Mouse (Mus musculus) heart, postnatal 25 days (tissue): ENCODE data around the gene Gap43. TPM values are rescaled to one million over a fixed set of nuclear protein-coding genes. Genes with fewer than 3 reads are reported as not detected.
"Not testable (repeated sequence)": the region's sequence is repeated elsewhere in the genome, so short reads cannot be mapped to it uniquely, and the experiment has no call there.

Source experiments
- DNase-seq: peaks from one replicate; pipeline ENCODE4 v3.0.0; 2022; ENCODE audit warnings: low spot score
- intact Hi-C: fragments of 180-260 bp; cut with DNase I; formaldehyde crosslinking; loops from one replicate; pipeline ENCODE4 v1.15.1; 2025
- total RNA-seq, 2 experiments: library from RNA; stranded (reverse); gene quantifications; 2 replicates each; pipeline ENCODE4 v1.2.3; 2021

Gene Gap43
- total RNA-seq = under 1 TPM; 0.36 to 0.47 TPM

DNA sequence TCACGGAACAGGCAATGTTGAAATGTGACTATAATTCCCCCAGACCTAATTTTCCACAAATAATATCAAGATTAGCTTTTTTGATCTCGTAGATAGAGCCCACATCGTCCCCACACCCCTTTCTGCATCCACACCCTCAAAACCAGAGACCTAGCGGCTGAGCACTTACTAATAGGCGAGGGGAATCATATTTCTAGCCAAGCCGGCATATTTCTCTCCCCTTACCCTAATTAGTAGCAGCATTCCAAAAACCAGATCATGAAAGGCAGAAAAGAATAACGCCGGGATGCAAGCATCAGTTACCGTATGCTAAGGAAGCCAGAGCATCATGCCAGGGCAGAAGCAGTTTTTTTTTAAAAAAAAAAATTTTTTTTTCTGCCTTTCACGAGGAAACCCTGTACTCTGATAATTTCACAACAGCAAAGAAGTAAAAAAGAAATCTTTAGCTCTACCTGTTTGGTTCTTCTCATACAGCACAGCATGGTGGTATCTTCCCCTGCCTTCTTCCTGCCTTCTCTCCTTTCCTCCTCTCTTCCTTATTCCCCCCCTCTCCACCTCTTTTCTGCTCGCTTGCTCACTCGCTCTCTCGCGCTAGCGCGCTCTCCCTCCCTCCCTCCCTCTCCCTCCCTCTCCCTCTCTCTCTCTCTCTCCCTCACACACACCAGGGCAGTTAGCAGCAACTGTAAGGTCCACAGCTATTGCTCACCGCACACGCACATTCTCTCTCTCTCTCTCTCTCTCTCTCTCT, at the start of gene Gap43:
TSS of gene Gap43 (minus strand) at position 631 of the 748 bp plus-strand sequence.
- intact Hi-C loops = no loop called here
- no peak for DNase-seq

DNA sequence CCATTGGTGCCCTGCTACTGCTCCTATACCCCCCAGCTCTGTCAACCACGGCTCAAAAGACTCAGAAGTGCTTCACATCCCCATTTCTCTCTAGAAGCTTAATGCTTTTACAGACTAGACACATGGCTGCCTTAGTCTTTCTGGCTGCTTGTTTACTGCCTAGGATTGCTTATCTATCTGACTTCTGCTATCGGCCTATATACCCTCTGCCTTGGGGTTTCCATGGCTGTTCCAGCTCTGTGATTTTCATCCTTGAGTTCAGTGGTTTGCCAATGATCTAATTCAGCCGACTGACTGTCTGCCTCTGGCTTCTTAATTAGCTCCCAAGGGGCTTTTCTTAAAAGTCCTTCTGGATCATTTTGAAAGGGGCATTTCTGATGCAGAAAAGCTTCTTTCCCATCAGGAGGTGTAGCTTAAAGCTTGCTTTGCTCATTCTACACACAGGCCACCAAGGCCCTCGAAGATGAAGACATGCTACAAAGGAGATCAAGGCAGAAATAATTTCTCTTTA, 40.9 kb upstream of the Gap43 start:
- intact Hi-C loops = no loop called here
- no peak for DNase-seq

DNA sequence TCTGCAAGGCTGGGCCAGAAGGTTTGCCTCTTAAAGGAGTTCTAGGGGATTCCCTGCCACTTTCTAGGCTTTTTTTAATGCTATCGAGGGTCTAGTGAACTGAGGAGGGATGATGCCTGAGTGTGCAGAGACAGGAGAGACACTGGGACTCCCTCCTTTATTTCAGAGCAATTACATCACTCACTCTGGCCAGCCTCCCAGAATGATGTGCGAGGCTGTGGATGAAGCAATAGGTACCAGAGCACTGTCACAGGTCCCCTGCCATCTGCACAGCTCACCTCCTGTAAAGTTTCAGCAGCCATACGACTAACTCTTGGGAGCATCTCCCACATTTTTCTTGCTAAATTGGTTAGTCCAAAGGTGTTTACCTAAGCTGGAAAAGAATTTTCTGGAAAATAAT, 40.2 kb upstream of the Gap43 start:
- intact Hi-C loops = no loop called here
- DNase-seq = no peak

DNA sequence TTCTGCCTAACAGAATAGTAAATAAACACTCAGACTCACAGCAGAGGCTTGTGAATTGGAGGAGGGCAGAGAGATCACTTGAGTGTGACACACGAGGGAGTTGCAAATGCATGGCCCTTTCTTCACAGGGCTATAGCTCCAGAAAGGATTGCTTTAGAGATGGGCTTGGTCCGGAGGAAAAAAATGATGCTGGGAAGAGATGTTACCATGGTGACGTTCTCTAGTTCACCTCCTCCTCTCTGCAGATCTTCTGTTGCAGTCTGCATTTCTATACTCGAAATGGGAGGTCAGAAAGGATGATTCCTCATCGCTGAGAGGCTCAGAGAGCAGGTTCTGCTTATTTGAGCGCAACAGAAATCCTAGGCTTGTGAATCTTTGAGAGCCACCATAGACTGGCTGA, 29.7 kb upstream of the Gap43 start:
- no peak for DNase-seq
- intact Hi-C loops = no loop called here

DNA sequence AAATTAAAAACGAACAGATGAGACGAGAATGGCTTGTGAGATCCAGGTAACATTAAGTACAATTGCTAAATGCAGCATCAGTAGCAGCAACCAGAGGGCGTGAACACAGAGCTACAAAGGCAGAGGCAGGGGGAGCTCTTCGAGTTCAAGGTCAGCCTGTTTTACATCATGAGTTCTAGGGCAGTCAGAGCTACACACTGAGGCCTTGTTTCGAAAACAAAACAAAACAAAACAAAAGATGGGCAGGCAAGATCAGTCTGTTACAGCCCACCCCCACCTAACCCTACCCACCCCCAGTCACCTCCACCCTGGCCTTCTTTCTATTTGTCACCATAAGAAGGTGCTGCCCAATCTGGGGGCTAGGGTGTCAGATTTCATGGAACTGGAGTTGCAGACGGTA, 28.9 kb upstream of the Gap43 start:
- intact Hi-C loops = no loop called here
- no peak for DNase-seq

DNA sequence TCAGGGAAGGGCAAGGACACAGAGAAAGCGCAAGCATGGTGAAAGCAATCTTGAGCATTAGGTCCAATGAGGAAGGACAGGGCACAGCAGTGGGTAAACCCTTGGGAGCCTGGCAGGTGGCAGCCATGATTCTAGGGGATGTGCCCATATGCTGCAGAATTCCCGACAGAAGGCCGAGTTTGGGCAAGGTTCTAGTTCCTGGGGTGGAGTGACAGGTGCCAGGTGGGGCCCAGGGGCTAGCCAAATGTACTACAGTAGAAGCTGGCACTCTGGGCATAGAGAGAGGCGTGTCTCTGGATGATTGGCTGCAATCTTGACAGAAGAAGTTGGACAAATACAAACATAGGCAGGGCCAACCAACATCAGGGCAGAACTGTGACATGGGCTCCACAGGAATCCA, 19.6 kb upstream of the Gap43 start:
- intact Hi-C loops = no loop called here

DNA sequence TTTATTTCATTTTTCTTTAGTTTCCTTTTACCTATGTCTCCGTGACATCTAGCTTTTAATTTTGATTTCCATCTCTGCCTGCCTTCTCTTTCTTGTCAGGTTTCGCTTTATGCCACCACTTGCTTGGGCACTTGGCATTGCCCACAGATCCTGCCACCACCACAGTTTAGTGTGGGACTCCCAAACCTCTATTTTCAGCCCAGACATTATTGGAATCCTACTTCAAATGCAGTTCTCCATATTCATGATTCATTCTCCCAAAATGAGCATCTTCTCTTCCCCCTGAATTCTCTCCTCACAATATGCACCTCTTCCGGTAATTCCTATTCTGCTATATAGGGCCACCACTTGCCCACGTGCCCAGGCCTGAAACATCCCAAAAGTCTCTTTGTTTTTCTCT, 17.6 kb upstream of the Gap43 start:
- intact Hi-C loops = no loop called here
- DNase-seq = no peak

More for the DNA sequence above, 19.6 kb upstream of the Gap43 start:
- DNase-seq = no peak

DNA sequence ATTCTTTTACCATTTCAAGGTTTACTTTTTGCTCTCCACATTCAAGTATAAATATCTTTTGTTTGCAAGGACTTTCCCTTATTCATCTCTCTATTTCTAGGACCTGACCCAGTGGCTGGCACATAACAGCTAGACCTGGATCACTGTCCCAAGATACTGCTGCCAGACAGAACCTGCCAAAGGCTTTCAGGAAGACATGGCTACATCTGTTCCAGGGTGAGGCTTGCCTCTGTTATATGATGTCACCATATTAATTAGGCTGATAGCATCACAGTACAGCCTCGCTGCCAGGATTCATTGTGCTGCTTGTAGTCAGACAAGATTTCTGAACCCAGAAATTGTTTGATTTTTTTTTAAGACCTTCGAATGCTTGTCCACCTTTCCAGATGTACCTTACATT, 9.6 kb upstream of the Gap43 start:
- DNase-seq = no peak
- intact Hi-C loops = no loop called here

DNA sequence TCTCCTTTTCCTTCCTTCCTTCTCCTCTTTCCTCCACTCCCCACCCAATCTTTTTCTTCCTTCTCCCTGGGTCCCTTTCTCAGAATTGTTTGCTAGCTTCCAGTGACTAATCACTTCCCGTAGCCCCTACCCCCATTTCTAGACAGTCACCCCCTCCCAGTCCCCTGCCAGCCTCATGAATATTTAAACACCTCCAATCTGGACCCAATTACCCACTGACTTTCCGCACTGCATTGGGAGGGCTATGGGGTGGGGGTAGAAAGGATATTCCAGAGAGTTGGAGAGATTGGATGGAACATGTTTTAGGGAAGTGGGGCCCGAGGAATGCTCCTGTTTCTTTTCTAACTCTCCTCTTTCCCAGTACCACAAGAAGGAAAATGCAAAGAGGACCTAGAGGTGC, 414 bp upstream of the Gap43 start:
- DNase-seq, intact Hi-C loops: not testable (repeated sequence)

DNA sequence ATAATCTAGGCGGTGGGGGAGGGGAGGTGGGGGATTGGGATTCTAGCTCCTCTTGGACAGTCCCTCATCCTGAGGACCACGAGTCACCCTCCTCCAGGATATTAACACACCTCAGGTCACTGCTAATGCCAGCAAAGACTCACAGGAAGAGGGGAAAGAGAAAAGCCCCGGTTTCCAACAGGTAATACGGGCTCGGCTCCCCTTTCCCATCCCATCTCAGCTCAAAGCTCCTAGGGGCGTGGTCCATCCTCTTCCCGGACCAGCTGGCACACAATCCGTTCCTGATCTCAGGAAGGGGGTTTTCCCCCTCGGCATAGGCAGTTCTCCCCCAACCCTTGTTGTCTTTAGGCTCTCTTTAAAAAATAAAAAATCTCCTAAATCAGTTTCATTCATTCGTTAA, 939 bp downstream of the Gap43 start:
- intact Hi-C loops = no loop called here

DNA sequence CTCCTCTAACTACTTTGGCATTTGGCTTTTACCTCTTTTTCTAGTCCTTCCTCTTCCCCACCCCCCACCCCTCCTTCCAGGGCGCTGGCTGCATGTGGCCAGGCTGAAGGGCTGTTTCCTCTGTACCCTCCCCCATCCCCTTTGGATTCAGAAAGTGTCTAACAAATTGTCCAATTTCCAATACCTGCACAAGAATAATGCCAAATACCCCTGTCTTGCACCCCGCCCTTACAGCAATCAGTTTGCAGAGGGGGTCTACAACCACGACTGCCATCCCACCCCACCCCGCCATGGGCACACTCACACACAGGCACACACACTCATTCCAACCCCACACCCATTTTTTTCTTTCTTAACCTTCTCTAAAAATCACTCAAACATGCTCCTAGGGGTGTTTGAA, 1.5 kb downstream of the Gap43 start:
- intact Hi-C loops = no loop called here
- no peak for DNase-seq

More for the DNA sequence above, 939 bp downstream of the Gap43 start:
- DNase-seq = no peak

DNA sequence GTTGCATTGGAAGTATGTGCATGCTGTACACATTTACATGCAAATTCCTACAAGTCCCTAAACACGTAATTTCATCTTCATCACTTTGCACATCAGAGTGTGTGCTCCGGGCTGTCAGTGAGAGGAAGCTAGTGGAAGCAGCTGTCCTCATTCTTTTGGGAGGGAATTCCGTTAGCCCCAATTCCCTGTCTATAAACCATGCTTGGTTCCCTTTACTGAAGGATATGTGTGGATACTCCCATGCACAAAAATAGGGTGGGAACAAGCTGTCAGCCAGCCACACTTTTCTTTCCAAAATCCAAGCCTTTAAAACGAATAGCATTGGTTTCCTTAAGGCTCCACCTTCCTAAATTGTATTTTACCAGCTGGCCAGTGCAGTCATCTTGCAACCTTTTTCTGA, 2.1 kb downstream of the Gap43 start:
- intact Hi-C loops = no loop called here
- DNase-seq = no peak

DNA sequence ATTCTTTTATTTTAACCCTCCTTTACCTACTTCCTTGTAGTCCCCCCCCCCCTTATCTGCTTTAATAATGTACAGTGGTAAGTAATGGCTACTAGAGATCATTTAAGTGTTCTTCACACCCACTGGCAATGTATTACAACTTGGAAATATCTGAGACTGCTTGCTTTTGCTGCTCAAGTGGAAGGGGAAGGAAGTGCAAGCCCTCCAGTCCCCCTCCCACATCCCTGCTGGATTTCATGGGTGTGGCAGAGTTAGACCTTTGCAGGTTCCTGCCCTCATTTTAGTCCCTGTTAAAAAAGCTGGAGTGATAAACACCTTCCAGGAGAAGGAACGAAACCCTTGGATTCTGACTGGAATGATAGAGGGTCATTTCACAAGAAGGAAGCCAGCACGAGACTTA, 2.8 kb downstream of the Gap43 start:
- intact Hi-C loops = no loop called here
- DNase-seq = no peak

DNA sequence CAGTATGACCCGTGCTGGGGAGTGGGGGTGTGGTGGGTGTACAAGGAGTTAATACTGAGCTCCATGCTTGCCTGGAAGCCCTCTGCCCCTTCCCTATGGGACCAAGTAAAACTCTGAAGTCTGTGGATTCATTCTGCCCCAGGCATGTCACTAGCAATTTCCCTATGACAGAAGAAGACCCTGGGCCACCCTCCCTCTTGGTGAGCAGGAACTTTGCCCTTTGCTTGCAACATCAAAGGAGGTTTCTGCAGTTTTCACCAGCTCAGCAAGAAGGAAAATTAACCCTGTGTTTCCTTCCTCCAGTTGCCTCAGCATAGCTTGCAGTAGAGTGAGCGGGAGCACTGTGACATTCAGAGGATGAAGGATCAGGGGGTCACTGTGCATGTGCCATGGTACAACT, 3.8 kb downstream of the Gap43 start:
- DNase-seq = no peak
- intact Hi-C loops = no loop called here

DNA sequence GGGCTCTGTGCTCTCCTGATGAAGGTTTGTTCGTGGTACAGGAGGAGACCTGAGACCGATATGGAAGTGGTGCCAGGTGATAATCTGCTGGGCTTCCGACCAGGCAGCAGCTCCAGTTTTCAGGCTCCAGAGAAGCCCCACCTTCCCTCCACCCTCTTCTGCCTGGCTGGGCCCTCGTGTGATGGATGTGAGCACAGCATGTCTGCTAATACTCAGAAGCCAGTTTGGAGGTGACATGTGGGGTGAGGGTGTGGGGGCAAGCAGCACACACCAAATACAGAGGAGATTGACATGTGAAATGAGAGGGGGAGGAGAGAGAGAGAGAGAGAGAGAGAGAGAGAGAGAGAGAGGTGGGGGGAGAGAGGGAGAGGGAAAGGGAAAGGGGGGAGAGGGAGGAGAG, 8.1 kb downstream of the Gap43 start:
- DNase-seq = no peak
- intact Hi-C loops = no loop called here

DNA sequence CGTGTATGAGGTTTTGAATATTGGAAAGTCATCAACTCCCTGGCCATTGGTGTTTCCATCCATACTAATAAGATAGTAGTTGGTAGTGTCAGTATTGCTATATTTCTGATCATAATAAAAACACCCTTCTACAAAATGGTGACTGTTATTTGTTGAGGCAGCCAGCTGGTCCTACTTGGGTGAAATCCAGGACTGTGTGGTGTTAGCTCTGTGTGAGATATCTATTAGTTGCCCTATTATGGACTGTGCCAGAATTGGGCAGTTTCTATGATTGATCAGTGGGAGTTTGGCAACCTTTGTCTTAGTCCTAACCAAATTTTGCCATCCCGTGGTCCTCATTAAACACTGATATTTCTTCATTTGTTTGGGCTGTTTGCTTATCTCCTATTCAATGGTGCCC, 14.3 kb downstream of the Gap43 start:
- intact Hi-C loops = no loop called here
- DNase-seq = no peak

DNA sequence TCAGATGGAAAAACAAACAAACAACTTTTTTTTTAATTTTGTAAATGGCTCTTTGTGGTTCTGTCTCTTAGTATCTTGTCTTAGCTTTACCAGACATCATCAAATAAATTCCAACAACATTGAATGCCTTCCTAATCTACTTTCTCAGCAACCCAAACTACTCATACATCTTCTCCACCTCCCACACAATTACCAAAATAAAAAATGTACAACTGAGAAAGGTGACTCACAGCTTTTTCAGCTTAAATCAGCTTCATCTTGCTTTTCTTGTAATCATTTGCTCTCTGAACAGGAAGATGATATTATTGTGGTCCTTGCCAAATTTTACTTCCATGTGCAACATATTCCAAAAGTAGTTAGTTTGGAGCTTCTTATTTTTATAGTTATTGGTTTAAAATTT, 14.9 kb downstream of the Gap43 start:
- intact Hi-C loops = no loop called here
- DNase-seq = no peak

DNA sequence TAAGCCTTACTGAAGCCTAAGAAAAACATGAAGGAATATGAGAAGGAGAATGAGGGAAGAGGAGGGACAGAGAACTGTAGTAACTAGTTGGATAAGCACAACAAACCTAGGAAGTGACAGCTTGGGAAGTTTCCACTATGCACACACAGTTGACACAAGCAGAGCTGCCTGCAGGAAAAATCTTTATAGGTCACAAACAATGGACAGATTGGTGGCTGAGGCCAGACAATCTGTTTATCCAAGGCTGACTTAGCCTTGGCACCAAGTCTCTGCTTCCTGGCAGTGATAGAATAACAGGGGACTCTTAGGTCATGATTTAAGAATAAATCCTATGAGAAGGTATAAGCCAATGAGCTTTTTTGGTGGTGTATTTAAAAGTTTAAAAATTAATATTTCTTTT, 20.6 kb downstream of the Gap43 start:
- intact Hi-C loops = no loop called here
- no peak for DNase-seq

DNA sequence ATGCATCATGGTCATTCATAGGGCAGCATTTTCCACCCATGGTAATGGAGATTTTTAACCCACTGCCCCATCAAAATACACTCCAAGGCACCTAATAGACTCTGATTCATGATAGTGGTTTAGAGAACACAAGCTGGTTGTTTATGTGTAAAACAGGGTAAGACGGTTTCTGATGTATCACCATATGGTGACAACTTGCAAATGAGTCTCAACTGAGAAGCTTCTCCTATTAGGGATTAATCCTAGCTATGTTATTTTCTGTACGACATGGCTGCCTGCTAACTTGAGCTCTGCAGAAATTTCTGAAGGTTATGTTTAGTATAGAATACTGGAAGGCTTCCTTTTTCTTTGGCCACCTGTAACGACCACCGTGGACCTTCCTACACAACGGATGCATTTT, 21.1 kb downstream of the Gap43 start:
- DNase-seq = no peak
- intact Hi-C loops = no loop called here

DNA sequence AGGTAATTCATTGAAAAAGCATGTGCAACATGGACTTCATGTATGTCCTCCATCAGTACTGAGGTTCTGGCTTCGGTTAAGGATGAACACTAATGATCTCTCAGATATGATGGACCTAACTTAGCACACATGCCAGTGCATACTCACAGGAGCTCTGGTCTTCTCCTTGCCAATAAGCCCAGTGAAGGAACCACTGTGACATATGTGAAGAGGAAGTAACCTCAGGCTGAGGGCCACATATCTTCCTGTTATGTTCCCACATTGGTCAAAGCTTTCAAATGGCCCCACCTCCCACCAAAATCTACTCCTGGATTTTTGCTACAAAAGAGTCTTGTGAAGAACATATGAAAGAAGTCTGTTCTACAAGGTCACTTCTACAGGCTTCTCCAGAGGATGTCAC, 28.3 kb downstream of the Gap43 start:
- no peak for DNase-seq
- intact Hi-C loops = no loop called here

DNA sequence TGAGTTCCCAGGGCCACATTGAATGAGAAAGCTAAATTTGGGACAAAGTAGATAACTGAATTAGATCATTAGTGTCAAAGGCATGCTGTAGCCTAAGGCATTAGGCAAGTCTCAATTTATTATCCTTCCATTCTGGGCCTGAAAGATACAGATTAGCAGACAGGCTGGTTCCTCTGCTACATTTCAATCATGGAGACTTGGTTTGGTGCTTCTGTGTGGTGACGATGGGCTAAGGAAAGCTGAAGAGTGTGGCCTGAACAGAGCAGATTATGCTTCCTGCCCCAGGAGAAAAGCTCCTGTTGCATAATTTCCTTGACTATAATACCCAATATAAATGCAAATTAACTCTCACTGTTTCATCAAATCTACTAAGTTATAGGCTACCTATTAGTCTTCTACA, 31.7 kb downstream of the Gap43 start:
- DNase-seq = no peak
- intact Hi-C loops = no loop called here
